Comparison of ENCODE assay signal across 9 mouse cellular contexts in genomic region chr5:89543476-89543875, GRCm38 (mm10). TPM values are rescaled to one million over a fixed set of nuclear protein-coding genes. Genes with fewer than 3 reads are reported as not detected.
DNase-seq lines count a peak whose midpoint lies in the region; TF ChIP-seq lines count a peak whose summit lies in the region.
"Had no signal": no experiment of that assay in that cellular context is flagged by ENCODE, and none has a peak within 500 bp of the region (broad histone marks: within the 10 kb centered on the region; RNA-seq: fewer than 3 reads in every experiment).

No protein-coding gene starts in this region.

- TF ChIP-seq POLR2A in lung, adult 2 months (IDR thresholded peaks at IDR 0.05; ENCODE audit: borderline replicate concordance, extremely low read depth, low read depth, low read length), result no peak

- intact Hi-C loops in gastrocnemius, postnatal 14 days (cut with DNase I; ENCODE audit: low total_unique reads), result loop anchor here (10.0 kb wide), 1 partner anchor 131 kb away; no protein-coding TSS in a partner anchor

- no peak overlapping the region for H3K4me3 ChIP-seq in lung, adult 2 months (replicated peaks; ENCODE audit: extremely low read depth, low read depth, low read length)
- H3K4me3 ChIP-seq: megakaryocyte, embryonic 14.5 days had no signal

- TF ChIP-seq CTCF in lung, adult 2 months (IDR thresholded peaks at IDR 0.05; ENCODE audit: insufficient read depth, low read length), result peak; percentile 32; the same call in 1 of the 2 replicates

- no peaks in the 10 kb centered on the region for H3K4me1 ChIP-seq in lung, adult 2 months (ENCODE audit: control insufficient read depth, insufficient read depth, low read length)
- H3K4me1 ChIP-seq: megakaryocyte, embryonic 14.5 days had no signal

- DNase-seq in thymus, postnatal 4 days, result peak; percentile 38
- no peak for DNase-seq in thymus, postnatal 0 days (ENCODE audit: low spot score)
- peak; percentile 29 to 72 for DNase-seq in cerebellum, postnatal 4 days (ENCODE audit: low spot score in 2 of 2)
- peak; percentile 22 for DNase-seq in gastrocnemius, postnatal 14 days
- peak; percentile 87 for DNase-seq in layer of hippocampus, adult 11-12 months (ENCODE audit: low spot score)
- DNase-seq in lung, adult 2 months, result peak; percentile 44
- peak; percentile 76 for DNase-seq in right cerebral cortex, adult 18-20 months
- no peak for DNase-seq in c-Kit-positive CD71-positive TER-119-positive erythroid progenitor cells, embryonic 14.5 days (ENCODE audit: low spot score)

- WGBS in lung, adult 2 months, result 37% methylated on average over 2 of the region's 2 CpGs

RNA-seq across cellular contexts. Expression of gene Npffr2, which starts 16.2 kb away (rescaled TPM):
- polyA plus RNA-seq in thymus, postnatal 0 days (2015; fragmentation: Nextera tagmentation; extraction: Ambion mirVana), result not detected in 2 replicates
- total RNA-seq in gastrocnemius, postnatal 14 days (2021), result not detected
- polyA plus RNA-seq in lung, adult 2 months (2012; rRNA removed), result 0.59 TPM in 1 of 2 replicates, not detected in the other

Comparison
In these comparisons a context has a peak if more than half of its experiments do, and no peak if none do; other contexts are left out.
1. DNase-seq: peak in thymus, postnatal 4 days (single experiment), cerebellum, postnatal 4 days (2 of 2), gastrocnemius, postnatal 14 days (single experiment), layer of hippocampus, adult 11-12 months (single experiment), lung, adult 2 months (single experiment) and right cerebral cortex, adult 18-20 months (single experiment); none in thymus, postnatal 0 days (single experiment) and c-Kit-positive CD71-positive TER-119-positive erythroid progenitor cells, embryonic 14.5 days (single experiment).